Mouse (Mus musculus): ENCODE results near the gene AA986860. TPM values are rescaled to one million over a fixed set of nuclear protein-coding genes. Genes with fewer than 3 reads are reported as not detected.

Gene AA986860
- total RNA-seq (2023), result under 1 TPM; 0.40 to 0.90 TPM

DNA sequence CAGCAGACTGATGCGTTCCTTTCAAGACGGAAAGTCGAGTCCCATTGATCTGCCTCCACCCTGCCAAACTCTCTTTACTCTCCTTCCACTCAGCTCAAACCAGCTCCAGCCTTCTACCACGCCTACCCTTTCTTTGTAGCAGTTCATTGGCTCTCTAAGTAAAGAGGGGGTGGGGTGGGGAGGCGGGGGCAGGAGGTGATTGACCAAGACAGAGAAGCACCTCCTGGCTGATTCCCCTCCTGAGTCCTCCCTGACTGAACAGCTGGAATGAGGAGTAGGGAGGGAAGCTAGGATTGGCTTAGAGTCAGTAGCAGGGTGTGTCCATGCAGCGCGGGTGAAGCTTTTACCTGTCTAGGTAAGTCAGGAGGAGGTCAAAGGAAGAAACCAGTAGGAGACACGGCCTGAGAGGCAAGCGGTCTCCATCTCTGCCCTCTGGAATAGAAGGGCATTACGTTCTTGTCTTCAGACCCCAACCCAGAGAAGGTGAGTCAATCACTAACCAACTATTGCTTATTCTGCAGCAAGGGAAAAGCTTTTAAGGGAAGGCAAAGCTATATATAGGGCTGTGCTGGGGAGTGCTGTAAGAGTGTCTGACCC lies at the start of gene AA986860:
Gene AA986860, plus strand, starts transcription at position 236 of the 597 bp plus-strand sequence.

DNA sequence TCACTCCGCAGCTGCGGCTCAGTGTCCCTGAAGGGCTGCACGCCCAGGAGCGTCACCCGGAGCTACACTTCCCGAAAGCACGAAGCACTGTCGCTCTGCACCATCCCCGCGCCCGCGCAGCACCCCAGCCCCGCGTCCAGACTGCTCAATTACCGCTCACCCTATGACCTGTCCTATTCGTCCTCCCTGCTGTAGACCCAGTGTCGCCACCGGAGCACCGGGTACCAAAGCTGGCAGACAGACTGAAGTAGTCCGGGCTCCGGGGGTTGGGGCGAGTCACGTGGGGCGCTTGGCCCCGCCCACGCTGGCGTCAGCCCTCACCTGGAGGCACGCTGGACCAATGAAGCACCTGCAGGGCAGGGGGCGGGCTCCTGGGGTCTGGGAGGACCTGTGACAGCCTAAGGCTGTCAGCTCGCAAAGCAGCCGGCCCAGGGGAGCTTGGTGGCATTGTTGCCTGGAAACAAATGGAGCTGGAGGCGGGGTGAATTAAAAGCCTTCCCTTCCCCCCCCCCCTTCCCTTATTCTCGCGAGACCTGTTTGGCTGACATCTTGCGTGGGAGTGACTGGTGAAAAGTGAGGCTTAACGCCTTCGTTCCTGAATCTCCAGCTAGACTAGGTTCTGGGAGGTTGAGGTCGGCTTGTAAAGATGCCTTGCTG lies 16.1 kb upstream of the AA986860 start, which contains the start of gene Gm29427:
Gene Gm29427, minus strand, starts transcription at position 239 of the 657 bp plus-strand sequence.

DNA sequence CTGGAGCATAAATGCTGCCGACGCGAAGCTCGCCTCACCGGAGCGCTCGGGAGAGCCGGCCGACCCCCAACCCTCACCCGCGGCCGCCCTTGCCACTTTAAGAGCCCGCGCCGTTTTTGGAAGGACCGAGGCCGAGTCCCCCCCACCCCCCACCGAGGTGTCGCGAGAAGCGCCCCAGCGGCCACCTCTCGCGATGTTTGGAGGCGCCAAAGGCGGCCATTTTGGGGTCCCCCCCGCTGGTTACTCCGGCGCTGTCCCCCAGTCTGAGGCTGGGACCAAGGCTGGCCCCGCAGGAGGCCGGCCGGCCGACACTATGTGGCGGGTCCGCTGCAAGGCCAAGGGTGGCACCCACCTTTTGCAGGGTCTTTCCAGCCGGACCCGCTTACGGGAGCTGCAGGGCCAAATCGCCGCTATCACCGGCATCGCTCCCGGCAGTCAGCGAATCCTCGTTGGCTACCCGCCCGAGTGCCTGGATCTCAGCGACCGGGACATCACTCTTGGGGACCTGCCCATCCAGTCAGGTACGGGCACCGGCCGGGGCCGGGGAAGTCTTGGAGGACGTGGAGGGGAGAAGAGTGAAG lies 14.4 kb upstream of the AA986860 start, which contains the start of gene Yod1:
Gene Yod1, plus strand, starts transcription at position 37 of the 581 bp plus-strand sequence.

GRCm38 (mm10) chr1:130729153-130729552 lies 2.6 kb upstream of the AA986860 start, which contains the start of gene Pfkfb2:
Pfkfb2 (minus strand) TSS chr1:130729253.

Other genes starting within 250 kb of the AA986860 start
- gene Zp3r, start 102.4 kb upstream of the AA986860 start, total RNA-seq (2023), result not detected
- gene C4bp, start 70.3 kb upstream of the AA986860 start, total RNA-seq (2023), result not detected
- gene Gm29427, start 16.2 kb upstream of the AA986860 start, total RNA-seq (2023), result not detected
- 1 to 10 TPM; 9.0 to 9.1 TPM for gene Yod1, start 14.6 kb upstream of the AA986860 start, total RNA-seq (2023)
- gene Pfkfb2, start 2.7 kb upstream of the AA986860 start, total RNA-seq (2023), result 10 to 100 TPM; 18.6 to 20.9 TPM
- not detected for gene Fcamr, start 68.9 kb downstream of the AA986860 start, total RNA-seq (2023)
- gene Pigr, start 94.7 kb downstream of the AA986860 start, total RNA-seq (2023), result not detected
- gene Fcmr, start 133.7 kb downstream of the AA986860 start, total RNA-seq (2023), result 1 to 10 TPM; 1.1 to 1.7 TPM
- not detected for gene Il24, start 155.5 kb downstream of the AA986860 start, total RNA-seq (2023)
- gene Il20, start 179.5 kb downstream of the AA986860 start, total RNA-seq (2023), result not detected
- not detected for gene Il19, start 208.1 kb downstream of the AA986860 start, total RNA-seq (2023)

Measured in neutrophil, adult 83 days (primary cell).